Mouse (Mus musculus) c-Kit-negative CD71-positive TER-119-positive erythroid progenitor cells, embryonic 14.5 days (primary cell): ENCODE measurements around the gene Gm17584.
"Not testable (repeated sequence)": the region's sequence is repeated elsewhere in the genome, so short reads cannot be mapped to it uniquely, and the experiment has no call there.

Source experiments
- DNase-seq: peaks from one replicate; pipeline ENCODE4 v3.0.0-alpha.2; 2013; ENCODE audit warnings: low read depth, low spot score

Gm17584 gene

GRCm38 (mm10) chrX:124500263-124500662 is at the start of gene Gm17584:
TSS of gene Gm17584 (plus strand) at chrX:124500563.
- DNase-seq: not testable (repeated sequence)
